Mouse (Mus musculus) midbrain, embryonic 15.5 days (tissue): Measurements from ENCODE around the gene Mtrf1l. TPM values are rescaled to one million over a fixed set of nuclear protein-coding genes. Genes with fewer than 3 reads are reported as not detected.

ENCODE experiments used
- ATAC-seq: fragments of 200-750 bp; cut with Nextera tagmentation; replicated peaks from 2 replicates; pipeline ENCODE4 v1.8.0; 2017; ENCODE audit warnings: moderate TSS enrichment
- H3K27ac ChIP-seq: fragments of 300-500 bp; sonication (generic); 2 replicates; pipeline ENCODE4 v1.5.1; 2015; ENCODE audit warnings: mild to moderate bottlenecking, inconsistent platforms
- H3K27me3 ChIP-seq: fragments of 300-500 bp; sonication (generic); replicated peaks from 2 replicates; pipeline ENCODE4 v1.6.1; 2015; ENCODE audit warnings: inconsistent platforms
- H3K36me3 ChIP-seq: fragments of 300-500 bp; sonication (generic); replicated peaks from 2 replicates; pipeline ENCODE4 v1.6.1; 2015; ENCODE audit warnings: inconsistent platforms
- H3K4me1 ChIP-seq: fragments of 300-500 bp; sonication (generic); 2 replicates; pipeline ENCODE4 v1.6.1; 2015; ENCODE audit warnings: inconsistent platforms
- H3K4me2 ChIP-seq: fragments of 300-500 bp; sonication (generic); 2 replicates; pipeline ENCODE4 v1.6.1; 2015; ENCODE audit warnings: inconsistent platforms, mild to moderate bottlenecking, moderate library complexity
- H3K4me3 ChIP-seq: fragments of 300-500 bp; sonication (generic); 2 replicates; pipeline ENCODE4 v1.5.1; 2015; ENCODE audit warnings: mild to moderate bottlenecking, inconsistent platforms
- H3K9ac ChIP-seq: fragments of 300-500 bp; sonication (generic); 2 replicates; pipeline ENCODE4 v1.6.1; 2015; ENCODE audit warnings: mild to moderate bottlenecking, inconsistent platforms
- H3K9me3 ChIP-seq: fragments of 300-500 bp; sonication (generic); 2 replicates; pipeline ENCODE4 v1.6.1; 2016; ENCODE audit warnings: inconsistent platforms
- WGBS: fragments of 180-500 bp; shearing (Covaris S2); methylation state at CpG from one replicate; pipeline ENCODE4 v1.1.7; 2015; ENCODE audit warnings: mixed read lengths; 5-methylcytosine and 5-hydroxymethylcytosine counted together
- polyA plus RNA-seq: library from polyadenylated mRNA; unstranded; fragments of >200 nt; fragmentation: Nextera tagmentation; extraction: Ambion mirVana; gene quantifications from 2 replicates; pipeline ENCODE4 v1.2.1, GENCODE M21; 2015

Mtrf1l gene
- polyA plus RNA-seq, 1 experiment from 2014 or later: 10.6 TPM

DNA sequence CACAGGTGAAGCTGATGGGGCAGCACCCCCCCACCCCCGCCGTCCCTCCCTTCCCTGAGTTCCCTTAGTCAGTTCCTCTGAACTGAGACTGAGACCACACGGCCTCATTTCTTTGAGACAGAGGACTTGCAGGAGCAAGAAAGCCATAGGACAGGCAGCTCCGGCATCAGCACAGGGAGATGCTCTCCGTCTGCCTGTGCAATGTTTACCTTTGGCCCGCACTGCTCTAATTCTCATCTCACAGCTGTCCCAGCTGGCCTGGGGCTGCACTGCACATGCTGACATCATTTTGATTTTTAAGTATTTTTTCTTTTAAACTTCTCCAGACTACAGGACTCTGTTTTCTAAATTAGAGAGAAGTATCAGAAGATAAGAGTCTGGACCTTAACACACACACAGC, 20.8 kb downstream of the Mtrf1l start:
- peak overlapping the region; percentile 9; the same call in 1 of the 2 replicates for H3K4me3 ChIP-seq

DNA sequence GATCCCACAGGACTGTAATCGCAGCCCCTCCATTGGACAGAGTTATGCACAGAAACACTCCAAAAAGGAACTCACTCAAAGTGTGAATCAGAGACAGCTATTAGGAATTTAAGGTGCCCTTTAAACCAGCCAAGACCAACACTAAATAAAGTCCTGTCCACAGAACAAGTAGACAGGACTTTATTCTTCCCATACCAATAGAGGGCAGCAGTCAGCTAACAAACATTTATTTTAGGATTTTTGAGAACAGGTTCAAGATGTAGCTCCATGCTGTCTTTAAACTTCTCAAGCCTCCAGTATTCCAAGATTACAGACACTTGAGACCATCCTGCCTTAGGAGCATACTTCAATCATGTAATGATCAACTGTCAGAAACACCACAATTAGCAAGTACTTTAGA, 23.2 kb downstream of the Mtrf1l start:
- H3K4me1 ChIP-seq: peaks cover 25% of the 10 kb centered on the region
- no peak overlapping the region for H3K4me3 ChIP-seq
- H3K4me2 ChIP-seq: no peak overlapping the region
- H3K36me3 ChIP-seq: no peaks in the 10 kb centered on the region; the same call in 1 of the 2 replicates
- WGBS: 98% methylated on average over 1 of the region's 1 CpGs
- H3K9ac ChIP-seq: no peak overlapping the region
- no peak for ATAC-seq
- no peaks in the 10 kb centered on the region for H3K9me3 ChIP-seq
- H3K27me3 ChIP-seq: no peaks in the 10 kb centered on the region
- no peak overlapping the region for H3K27ac ChIP-seq

More for the DNA sequence above, 20.8 kb downstream of the Mtrf1l start:
- Histone ChIP-seq H3K27me3 (no peaks in the 10 kb centered on the region), H3K4me1 (peaks cover 29% of the 10 kb centered on the region), H3K9ac (no peak overlapping the region), H3K4me2 (peak overlapping the region; percentile 32), H3K27ac (no peak overlapping the region), H3K36me3 (no peaks in the 10 kb centered on the region; the same call in 1 of the 2 replicates), H3K9me3 (no peaks in the 10 kb centered on the region)
- no peak for ATAC-seq
- WGBS: 29% methylated on average over 6 of the region's 6 CpGs

DNA sequence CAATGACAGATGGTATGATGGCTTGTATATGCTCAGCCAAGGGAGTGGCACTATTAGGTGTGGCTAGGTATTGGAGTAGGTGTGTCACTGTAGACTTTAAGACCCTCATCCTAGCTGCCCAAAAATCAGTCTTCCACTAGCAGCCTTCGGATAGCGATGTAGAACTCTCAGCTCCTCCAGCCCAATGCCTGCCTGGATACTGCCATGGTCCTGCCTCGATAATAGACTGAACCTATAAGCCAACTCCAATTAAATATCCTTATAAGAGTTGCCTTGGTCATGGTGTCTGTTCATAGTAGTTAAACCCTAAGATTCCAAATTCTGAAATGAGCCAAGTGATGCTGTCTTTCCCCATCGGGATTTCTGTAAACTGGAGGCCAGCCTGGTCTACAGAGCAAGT, 25.6 kb downstream of the Mtrf1l start:
- Histone ChIP-seq H3K4me2 (no peak overlapping the region), H3K4me3 (no peak overlapping the region), H3K36me3 (no peaks in the 10 kb centered on the region; the same call in 1 of the 2 replicates), H3K9ac (no peak overlapping the region), H3K27me3 (no peaks in the 10 kb centered on the region), H3K27ac (no peak overlapping the region), H3K9me3 (no peaks in the 10 kb centered on the region), H3K4me1 (peaks cover 6% of the 10 kb centered on the region)
- 83% methylated on average over 4 of the region's 4 CpGs for WGBS
- ATAC-seq: no peak

DNA sequence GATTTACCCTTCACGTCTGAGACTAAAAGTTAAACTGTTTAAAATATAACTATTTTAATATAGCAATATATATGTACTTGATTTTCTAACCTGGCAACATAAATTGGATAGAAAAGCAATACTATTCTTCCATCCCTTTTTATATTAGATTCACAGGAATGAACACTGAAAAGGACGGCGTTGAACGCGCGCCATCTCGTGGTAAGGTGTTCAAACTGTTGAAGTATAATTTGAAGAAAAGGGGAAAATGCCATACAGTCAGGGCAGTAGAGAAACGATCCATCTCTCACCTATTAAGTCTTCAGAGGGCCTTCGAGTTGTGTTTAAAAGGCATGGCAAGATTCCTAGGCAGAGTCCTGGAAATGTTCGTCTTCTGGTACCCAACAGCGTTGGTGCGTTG, 33.1 kb downstream of the Mtrf1l start:
- H3K4me1 ChIP-seq: no peaks in the 10 kb centered on the region
- ATAC-seq: peak; percentile 69

DNA sequence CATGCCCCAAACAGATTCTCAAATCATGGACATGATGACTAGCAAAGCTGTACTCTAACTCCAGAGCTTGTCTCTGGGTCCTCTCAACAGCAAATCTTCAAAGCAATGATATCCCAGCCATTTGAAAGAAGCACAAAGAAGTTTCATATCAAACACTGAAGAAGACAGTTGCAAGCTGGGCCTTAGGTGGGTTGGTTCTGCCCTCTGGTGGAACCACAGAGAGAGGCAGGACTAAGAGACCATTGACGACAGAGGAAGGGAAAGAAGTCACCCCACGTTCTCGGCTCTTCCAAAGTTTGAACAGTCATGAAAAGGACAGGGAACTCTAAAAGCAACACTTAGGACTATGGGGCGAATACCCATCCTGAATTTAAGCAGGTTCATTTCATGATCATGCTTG, 36.8 kb downstream of the Mtrf1l start:
- H3K9ac ChIP-seq: no peak overlapping the region
- ATAC-seq: no peak
- H3K36me3 ChIP-seq: no peaks in the 10 kb centered on the region
- H3K27me3 ChIP-seq: no peaks in the 10 kb centered on the region
- H3K4me2 ChIP-seq: no peak overlapping the region
- no peak overlapping the region for H3K27ac ChIP-seq
- no peak overlapping the region for H3K4me3 ChIP-seq
- 29% methylated on average over 4 of the region's 4 CpGs for WGBS
- H3K4me1 ChIP-seq: no peaks in the 10 kb centered on the region
- H3K9me3 ChIP-seq: no peaks in the 10 kb centered on the region

More for the DNA sequence above, 33.1 kb downstream of the Mtrf1l start:
- no peaks in the 10 kb centered on the region for H3K27me3 ChIP-seq
- H3K4me3 ChIP-seq: no peak overlapping the region
- WGBS: 21% methylated on average over 12 of the region's 12 CpGs
- H3K36me3 ChIP-seq: no peaks in the 10 kb centered on the region
- no peaks in the 10 kb centered on the region for H3K9me3 ChIP-seq
- no peak overlapping the region for H3K27ac ChIP-seq
- H3K4me2 ChIP-seq: no peak overlapping the region
- no peak overlapping the region for H3K9ac ChIP-seq

Other genes with a start within 250 kb of the Mtrf1l start
- 0.65 and 0.71 TPM in 2 replicates for gene Myct1, start 230.1 kb downstream of the Mtrf1l start, polyA plus RNA-seq
- gene Vip, start 184.7 kb downstream of the Mtrf1l start, polyA plus RNA-seq: 0.77 and 1.1 TPM in 2 replicates
- gene Fbxo5, start 18.3 kb downstream of the Mtrf1l start, polyA plus RNA-seq: 11.5 and 12.0 TPM in 2 replicates
- gene Rgs17, start 98.5 kb upstream of the Mtrf1l start, polyA plus RNA-seq: 27.5 and 29.1 TPM in 2 replicates